Comparison of ENCODE assay signal across 25 mouse cellular contexts in genomic region chr6:48637811-48638500, GRCm38 (mm10). TPM values are rescaled to one million over a fixed set of nuclear protein-coding genes. Genes with fewer than 3 reads are reported as not detected.
DNase-seq lines count a peak whose midpoint lies in the region; ATAC-seq and TF ChIP-seq lines count a peak whose summit lies in the region.
"Had no signal": no experiment of that assay in that cellular context is flagged by ENCODE, and none has a peak within 500 bp of the region (broad histone marks: within the 10 kb centered on the region; RNA-seq: fewer than 3 reads in every experiment).

No protein-coding gene starts in this region.

- 65% methylated on average over 6 of the region's 6 CpGs for WGBS in liver, postnatal 0 days (ENCODE audit: insufficient replicate concordance)
- WGBS in liver, embryonic 12.5 days (ENCODE audit: insufficient replicate concordance): 62% methylated on average over 6 of the region's 6 CpGs
- WGBS in small intestine, adult 2 months: 65% methylated on average over 6 of the region's 6 CpGs

- TF ChIP-seq EP300 in liver, postnatal 0 days (IDR thresholded peaks at IDR 0.05; ENCODE audit: low read depth): no peak

- no peak for TF ChIP-seq CTCF in liver, postnatal 0 days (IDR thresholded peaks at IDR 0.05; ENCODE audit: low read depth)
- TF ChIP-seq CTCF in small intestine, adult 2 months (IDR thresholded peaks at IDR 0.05; ENCODE audit: extremely low read depth, insufficient read length, insufficient replicate concordance, low read depth, low read length): no peak

- H3K27me3 ChIP-seq in liver, postnatal 0 days (ENCODE audit: insufficient read depth, low read length): no peaks in the 10 kb centered on the region
- H3K27me3 ChIP-seq in liver, embryonic 12.5 days (replicated peaks): no peaks in the 10 kb centered on the region
- H3K27me3 ChIP-seq in small intestine, adult 2 months (ENCODE audit: control insufficient read depth, insufficient read depth, low read length): no peaks in the 10 kb centered on the region
- H3K27me3 ChIP-seq: embryonic facial prominence, embryonic 13.5 days; forebrain, embryonic 12.5 days; forebrain, embryonic 15.5 days; hindbrain, embryonic 12.5 days; hindbrain, embryonic 15.5 days had no signal

- H3K9me3 ChIP-seq in liver, postnatal 0 days (ENCODE audit: low read length): no peaks in the 10 kb centered on the region
- no peaks in the 10 kb centered on the region for H3K9me3 ChIP-seq in liver, embryonic 12.5 days (replicated peaks)
- H3K9me3 ChIP-seq: embryonic facial prominence, embryonic 10.5 days; embryonic facial prominence, embryonic 13.5 days; forebrain, embryonic 12.5 days; forebrain, embryonic 15.5 days; hindbrain, embryonic 12.5 days; hindbrain, embryonic 15.5 days had no signal

- DNase-seq in liver, postnatal 0 days: peak; percentile 9
- peak; percentile 11 for DNase-seq in urinary bladder, adult 2 months (ENCODE audit: low spot score)
- DNase-seq in urinary bladder, postnatal 14 days (ENCODE audit: low spot score): no peak
- no peak for DNase-seq in right cerebral cortex, adult 2 months (ENCODE audit: low spot score in 2 of 2)
- DNase-seq: adrenal gland, adult 2 months; adrenal gland, postnatal 14 days; cerebellum, adult 11 months; cerebellum, adult 2 months; cerebellum, adult 9-11 months; gastrocnemius, postnatal 25 days; heart, adult 2 months had no signal

- no peak overlapping the region for H3K9ac ChIP-seq in liver, postnatal 0 days (replicated peaks)
- H3K9ac ChIP-seq in liver, embryonic 12.5 days: no peak overlapping the region
- H3K9ac ChIP-seq: embryonic facial prominence, embryonic 13.5 days; forebrain, embryonic 12.5 days; forebrain, embryonic 15.5 days; hindbrain, embryonic 12.5 days; hindbrain, embryonic 15.5 days had no signal

- no peaks in the 10 kb centered on the region for H3K4me1 ChIP-seq in liver, postnatal 0 days (ENCODE audit: insufficient read depth)
- H3K4me1 ChIP-seq in liver, embryonic 12.5 days: no peaks in the 10 kb centered on the region
- no peaks in the 10 kb centered on the region for H3K4me1 ChIP-seq in small intestine, adult 2 months (ENCODE audit: control insufficient read depth, insufficient read depth, insufficient read length, low read length)
- H3K4me1 ChIP-seq: embryonic facial prominence, embryonic 13.5 days; forebrain, embryonic 12.5 days; forebrain, embryonic 15.5 days; hindbrain, embryonic 12.5 days; hindbrain, embryonic 15.5 days had no signal

- H3K4me2 ChIP-seq in liver, postnatal 0 days (ENCODE audit: low read depth, low read length): no peak overlapping the region
- no peak overlapping the region for H3K4me2 ChIP-seq in liver, embryonic 12.5 days
- H3K4me2 ChIP-seq: embryonic facial prominence, embryonic 13.5 days; forebrain, embryonic 12.5 days; forebrain, embryonic 15.5 days; heart, embryonic 11.5 days; hindbrain, embryonic 12.5 days; hindbrain, embryonic 15.5 days had no signal

- H3K4me3 ChIP-seq in liver, postnatal 0 days (ENCODE audit: low read depth, low read length): no peak overlapping the region
- no peak overlapping the region for H3K4me3 ChIP-seq in liver, embryonic 12.5 days
- no peak overlapping the region for H3K4me3 ChIP-seq in small intestine, adult 2 months (ENCODE audit: low read depth, low read length)
- H3K4me3 ChIP-seq: embryonic facial prominence, embryonic 10.5 days; embryonic facial prominence, embryonic 13.5 days; erythroblast, embryonic 14.5 days; forebrain, embryonic 12.5 days; forebrain, embryonic 15.5 days; heart, adult 2 months; hindbrain, embryonic 12.5 days; hindbrain, embryonic 15.5 days had no signal

- H3K27ac ChIP-seq in liver, postnatal 0 days (ENCODE audit: low read depth): no peak overlapping the region
- H3K27ac ChIP-seq in liver, embryonic 12.5 days: no peak overlapping the region
- H3K27ac ChIP-seq in small intestine, adult 2 months (ENCODE audit: insufficient read depth, low read depth, low read length): peak overlapping the region; percentile 66
- H3K27ac ChIP-seq: embryonic facial prominence, embryonic 10.5 days; embryonic facial prominence, embryonic 13.5 days; forebrain, embryonic 12.5 days; forebrain, embryonic 15.5 days; heart, adult 2 months; hindbrain, embryonic 12.5 days; hindbrain, embryonic 15.5 days had no signal

- no peak for TF ChIP-seq POLR2A in small intestine, adult 2 months (IDR thresholded peaks at IDR 0.05; ENCODE audit: low read depth, low read length)

- H3K36me3 ChIP-seq in liver, postnatal 0 days (replicated peaks; ENCODE audit: insufficient read depth, low read length): no peaks in the 10 kb centered on the region
- no peaks in the 10 kb centered on the region for H3K36me3 ChIP-seq in liver, embryonic 12.5 days
- no peaks in the 10 kb centered on the region for H3K36me3 ChIP-seq in small intestine, adult 2 months (ENCODE audit: control insufficient read depth, insufficient read depth, low read length)
- H3K36me3 ChIP-seq: embryonic facial prominence, embryonic 10.5 days; embryonic facial prominence, embryonic 13.5 days; forebrain, embryonic 12.5 days; forebrain, embryonic 15.5 days; hindbrain, embryonic 12.5 days; hindbrain, embryonic 15.5 days had no signal

- ATAC-seq in liver, postnatal 0 days: no peak
- no peak for ATAC-seq in liver, embryonic 12.5 days
- ATAC-seq: CD4-positive, CD25-positive, alpha-beta regulatory T cell, adult 4 months; forebrain, embryonic 15.5 days had no signal

RNA-seq across cellular contexts. Expression of gene Gimap8, which starts 9.1 kb away (rescaled TPM):
- polyA plus RNA-seq in liver, postnatal 0 days (2015; fragmentation: Nextera tagmentation; extraction: Ambion mirVana): 1.1 TPM in 2 replicates
- 0.93 and 1.0 TPM in 2 replicates for polyA plus RNA-seq in liver, embryonic 12.5 days (2016; fragmentation: Nextera tagmentation; extraction: Ambion mirVana)
- polyA plus RNA-seq in urinary bladder, adult 2 months (2012; rRNA removed): 6.2 and 8.1 TPM in 2 replicates
- 0.72 and 1.5 TPM in 2 replicates for polyA plus RNA-seq in small intestine, adult 2 months (2012; rRNA removed)
- polyA plus RNA-seq: C2C12; erythroblast, embryonic 14.5 days had no signal

RNA-seq across cellular contexts. Expression of gene AI854703, which starts 11.4 kb away (rescaled TPM):
- 0.16 and 0.20 TPM in 2 replicates for polyA plus RNA-seq in liver, postnatal 0 days (2015; fragmentation: Nextera tagmentation; extraction: Ambion mirVana)
- 0.30 and 0.50 TPM in 2 replicates for polyA plus RNA-seq in liver, embryonic 12.5 days (2016; fragmentation: Nextera tagmentation; extraction: Ambion mirVana)
- polyA plus RNA-seq in urinary bladder, adult 2 months (2012; rRNA removed): 5.7 and 6.2 TPM in 2 replicates
- polyA plus RNA-seq in small intestine, adult 2 months (2012; rRNA removed): 0.43 and 0.96 TPM in 2 replicates
- polyA plus RNA-seq: erythroblast, embryonic 14.5 days had no signal

RNA-seq across cellular contexts. Expression of gene Zfp775, which starts 36.1 kb away (rescaled TPM):
- polyA plus RNA-seq in liver, postnatal 0 days (2015; fragmentation: Nextera tagmentation; extraction: Ambion mirVana): 0.93 and 1.8 TPM in 2 replicates
- polyA plus RNA-seq in liver, embryonic 12.5 days (2016; fragmentation: Nextera tagmentation; extraction: Ambion mirVana): 2.0 and 2.2 TPM in 2 replicates
- 4.6 and 7.7 TPM in 2 replicates for polyA plus RNA-seq in urinary bladder, adult 2 months (2012; rRNA removed)
- polyA plus RNA-seq in small intestine, adult 2 months (2012; rRNA removed): 1.9 and 3.1 TPM in 2 replicates

RNA-seq across cellular contexts. Expression of gene Gimap9, which starts 38.0 kb away (rescaled TPM):
- 10.2 and 10.9 TPM in 2 replicates for polyA plus RNA-seq in liver, postnatal 0 days (2015; fragmentation: Nextera tagmentation; extraction: Ambion mirVana)
- polyA plus RNA-seq in liver, embryonic 12.5 days (2016; fragmentation: Nextera tagmentation; extraction: Ambion mirVana): 11.4 and 12.9 TPM in 2 replicates
- polyA plus RNA-seq in urinary bladder, adult 2 months (2012; rRNA removed): 5.6 and 6.9 TPM in 2 replicates
- polyA plus RNA-seq in small intestine, adult 2 months (2012; rRNA removed): 0.27 and 0.62 TPM in 2 replicates
- polyA plus RNA-seq: erythroblast, embryonic 14.5 days had no signal

RNA-seq across cellular contexts. Expression of gene Gm44965, which starts 44.2 kb away (rescaled TPM):
- polyA plus RNA-seq in liver, postnatal 0 days (2015; fragmentation: Nextera tagmentation; extraction: Ambion mirVana): not detected in 2 replicates
- not detected in 2 replicates for polyA plus RNA-seq in liver, embryonic 12.5 days (2016; fragmentation: Nextera tagmentation; extraction: Ambion mirVana)
- not detected in 2 replicates for polyA plus RNA-seq in urinary bladder, adult 2 months (2012; rRNA removed)
- polyA plus RNA-seq in small intestine, adult 2 months (2012; rRNA removed): not detected in 2 replicates
- polyA plus RNA-seq: adrenal gland, adult 2 months; CD4-positive, CD25-positive, alpha-beta regulatory T cell, adult 4 months; cerebellum, adult 2 months; embryonic facial prominence, embryonic 13.5 days; erythroblast, embryonic 14.5 days; forebrain, embryonic 12.5 days; forebrain, embryonic 15.5 days; gonadal fat pad, adult 2 months; heart, adult 2 months; heart, embryonic 11.5 days; heart, postnatal 0 days; hindbrain, embryonic 12.5 days had no signal

Comparison
In these comparisons a context has a peak if more than half of its experiments do, and no peak if none do; other contexts are left out.
1. DNase-seq: peak in liver, postnatal 0 days (single experiment) and urinary bladder, adult 2 months (single experiment); none in urinary bladder, postnatal 14 days (single experiment) and right cerebral cortex, adult 2 months (0 of 2).